Mouse (Mus musculus): ENCODE data around the gene Rpl6. TPM values are rescaled to one million over a fixed set of nuclear protein-coding genes. Genes with fewer than 3 reads are reported as not detected.
"Not testable (repeated sequence)": the region's sequence is repeated elsewhere in the genome, so short reads cannot be mapped to it uniquely, and the experiment has no call there.

Rpl6 gene
- total and polyA plus RNA-seq, 3 experiments, result 677 to 2,249 (median 1,317) TPM

DNA sequence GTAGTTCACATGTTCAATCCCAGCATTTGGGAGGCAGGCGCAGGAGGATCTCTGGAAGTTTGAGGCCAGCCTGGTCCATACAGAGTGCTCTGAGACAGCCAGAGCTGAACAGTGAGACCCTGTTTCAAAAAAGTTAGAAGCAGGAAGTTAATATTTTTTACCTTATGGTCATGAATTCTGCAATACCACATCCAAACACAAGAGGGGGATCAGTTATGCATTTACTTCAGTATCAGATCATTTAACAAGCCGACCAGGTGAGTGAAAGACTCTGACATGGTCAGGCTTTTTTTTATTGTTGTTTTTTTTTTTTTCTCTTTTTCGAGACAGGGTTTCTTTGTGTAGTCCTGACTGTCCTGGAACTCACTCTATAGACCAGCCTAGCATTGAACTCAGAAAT, 2.5 kb upstream of the Rpl6 start:
- ATAC-seq (ENCODE audit: extremely low read depth, insufficient number of reproducible peaks, low FRiP score, poor library complexity, severe bottlenecking), result 0 out of 2 replicates have a peak, but pooled peaks have one; percentile 12

DNA sequence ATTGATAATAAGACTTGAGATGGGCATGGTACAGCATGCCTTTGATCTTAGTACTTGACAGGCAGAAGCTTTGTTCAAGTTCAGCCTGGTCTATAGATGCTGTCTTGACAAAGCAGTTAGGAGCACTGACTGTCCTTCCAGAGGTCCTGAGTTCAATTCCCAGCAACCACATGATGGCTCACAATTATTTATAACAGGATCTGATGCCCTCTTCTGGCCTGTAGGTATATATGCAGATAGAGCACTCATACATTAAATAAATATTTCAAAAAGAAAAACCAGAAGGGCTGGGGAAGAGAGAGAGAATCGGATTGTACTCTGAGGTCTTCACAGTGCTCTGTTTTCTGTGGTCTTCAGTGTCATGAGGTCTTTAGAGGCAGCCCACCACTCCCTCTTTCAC, 1.8 kb upstream of the Rpl6 start:
- Histone ChIP-seq H3K4me3 (ENCODE audit: low read depth, low read length) (no peak overlapping the region), H3K9me3 (replicated peaks) (no peaks in the 10 kb centered on the region), H3K4me1 (ENCODE audit: insufficient read depth, low read depth, low read length) (peaks cover 43% of the 10 kb centered on the region), H3K36me3 (replicated peaks) (peaks cover 25% of the 10 kb centered on the region), H3K27me3 (ENCODE audit: insufficient read depth, low read length) (no peaks in the 10 kb centered on the region)
- DNase-seq (ENCODE audit: low spot score) (no peak), ATAC-seq (ENCODE audit: extremely low read depth, insufficient number of reproducible peaks, low FRiP score, poor library complexity, severe bottlenecking) (no peak)
- TF ChIP-seq GATA2 (IDR thresholded peaks at IDR 0.05; ENCODE audit: borderline replicate concordance, low read depth, low read length) (no peak), POLR2AphosphoS5 (IDR thresholded peaks at IDR 0.05; ENCODE audit: insufficient replicate concordance, low read depth, low read length) (no peak), TAL1 (conservative IDR thresholded peaks at IDR 0.05; ENCODE audit: low read depth, low read length) (no peak), GATA1 (IDR thresholded peaks at IDR 0.05; ENCODE audit: borderline replicate concordance, low read length) (no peak), CTCF (IDR thresholded peaks at IDR 0.05; ENCODE audit: low read depth, low read length) (no peak)

More for the DNA sequence above, 2.5 kb upstream of the Rpl6 start:
- no peaks in the 10 kb centered on the region for H3K9me3 ChIP-seq (replicated peaks)
- H3K4me1 ChIP-seq (ENCODE audit: insufficient read depth, low read depth, low read length), result peaks cover 42% of the 10 kb centered on the region
- H3K4me3 ChIP-seq (ENCODE audit: low read depth, low read length), result no peak overlapping the region
- H3K27me3 ChIP-seq (ENCODE audit: insufficient read depth, low read length), result no peaks in the 10 kb centered on the region
- TF ChIP-seq GATA2 (IDR thresholded peaks at IDR 0.05; ENCODE audit: borderline replicate concordance, low read depth, low read length) (no peak), TAL1 (conservative IDR thresholded peaks at IDR 0.05; ENCODE audit: low read depth, low read length) (no peak), CTCF (IDR thresholded peaks at IDR 0.05; ENCODE audit: low read depth, low read length) (peak; percentile 48), GATA1 (IDR thresholded peaks at IDR 0.05; ENCODE audit: borderline replicate concordance, low read length) (no peak)
- peaks cover 18% of the 10 kb centered on the region for H3K36me3 ChIP-seq (replicated peaks)
- DNase-seq (ENCODE audit: low spot score), result no peak

- not testable (repeated sequence) for H3K27me3 ChIP-seq (ENCODE audit: insufficient read depth, low read length); H3K9me3 ChIP-seq (replicated peaks); DNase-seq (ENCODE audit: low spot score); ATAC-seq (ENCODE audit: extremely low read depth, insufficient number of reproducible peaks, low FRiP score, poor library complexity, severe bottlenecking)
- Histone ChIP-seq H3K4me1 (ENCODE audit: insufficient read depth, low read depth, low read length) (peaks cover 52% of the 10 kb centered on the region), H3K36me3 (replicated peaks) (peaks cover 57% of the 10 kb centered on the region), H3K4me3 (ENCODE audit: low read depth, low read length) (peak overlapping the region; percentile 96)
These were observed 1.4 kb downstream of the Rpl6 start for GRCm38 (mm10) chr5:121205537-121206130.

GRCm38 (mm10) chr5:121206540-121206939, 2.3 kb downstream of the Rpl6 start:
- peaks cover 55% of the 10 kb centered on the region for H3K4me1 ChIP-seq (ENCODE audit: insufficient read depth, low read depth, low read length)
- ATAC-seq (ENCODE audit: extremely low read depth, insufficient number of reproducible peaks, low FRiP score, poor library complexity, severe bottlenecking), result no peak
- peaks cover 66% of the 10 kb centered on the region for H3K36me3 ChIP-seq (replicated peaks)
- H3K9me3 ChIP-seq (replicated peaks), result no peaks in the 10 kb centered on the region
- no peaks in the 10 kb centered on the region for H3K27me3 ChIP-seq (ENCODE audit: insufficient read depth, low read length)
- peak overlapping the region; percentile 96 for H3K4me3 ChIP-seq (ENCODE audit: low read depth, low read length)
- no peak for DNase-seq (ENCODE audit: low spot score)
- no peak for TF ChIP-seq GATA2 (IDR thresholded peaks at IDR 0.05; ENCODE audit: borderline replicate concordance, low read depth, low read length)
- no peak for TF ChIP-seq GATA1 (IDR thresholded peaks at IDR 0.05; ENCODE audit: borderline replicate concordance, low read length)
- no peak for TF ChIP-seq TAL1 (conservative IDR thresholded peaks at IDR 0.05; ENCODE audit: low read depth, low read length)
- no peak for TF ChIP-seq CTCF (IDR thresholded peaks at IDR 0.05; ENCODE audit: low read depth, low read length)
- no peak for TF ChIP-seq POLR2AphosphoS5 (IDR thresholded peaks at IDR 0.05; ENCODE audit: insufficient replicate concordance, low read depth, low read length)

DNA sequence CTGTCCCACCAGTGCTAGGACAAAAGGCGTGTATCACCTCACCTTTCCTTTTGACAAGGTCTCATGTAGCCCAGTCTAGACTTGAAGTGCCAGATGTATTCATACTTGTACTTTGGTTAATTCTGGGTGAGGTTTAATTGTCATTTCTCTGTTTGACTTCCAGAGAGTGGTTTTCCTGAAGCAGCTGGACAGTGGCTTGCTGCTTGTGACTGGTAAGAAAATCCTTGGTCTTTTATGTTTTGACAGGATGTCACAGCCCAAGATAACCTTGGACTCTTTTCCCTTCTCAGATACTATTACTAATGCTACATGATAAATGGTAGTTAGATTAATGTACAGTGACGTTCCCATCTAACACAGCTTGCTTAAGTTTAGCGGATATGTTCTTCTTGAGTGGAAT, 2.7 kb downstream of the Rpl6 start:
- TF ChIP-seq GATA1 (IDR thresholded peaks at IDR 0.05; ENCODE audit: borderline replicate concordance, low read length) (no peak), CTCF (IDR thresholded peaks at IDR 0.05; ENCODE audit: low read depth, low read length) (no peak), GATA2 (IDR thresholded peaks at IDR 0.05; ENCODE audit: borderline replicate concordance, low read depth, low read length) (no peak), TAL1 (conservative IDR thresholded peaks at IDR 0.05; ENCODE audit: low read depth, low read length) (no peak), POLR2AphosphoS5 (IDR thresholded peaks at IDR 0.05; ENCODE audit: insufficient replicate concordance, low read depth, low read length) (no peak)
- peaks cover 70% of the 10 kb centered on the region for H3K36me3 ChIP-seq (replicated peaks)
- DNase-seq (ENCODE audit: low spot score) (no peak), ATAC-seq (ENCODE audit: extremely low read depth, insufficient number of reproducible peaks, low FRiP score, poor library complexity, severe bottlenecking) (no peak)
- peak overlapping the region; percentile 96 for H3K4me3 ChIP-seq (ENCODE audit: low read depth, low read length)
- H3K27me3 ChIP-seq (ENCODE audit: insufficient read depth, low read length), result no peaks in the 10 kb centered on the region
- H3K4me1 ChIP-seq (ENCODE audit: insufficient read depth, low read depth, low read length), result peaks cover 55% of the 10 kb centered on the region
- H3K9me3 ChIP-seq (replicated peaks), result no peaks in the 10 kb centered on the region

GRCm38 (mm10) chr5:121209755-121210600, 5.7 kb downstream of the Rpl6 start:
- DNase-seq (ENCODE audit: low spot score) (no peak), ATAC-seq (ENCODE audit: extremely low read depth, insufficient number of reproducible peaks, low FRiP score, poor library complexity, severe bottlenecking) (no peak)
- TF ChIP-seq POLR2AphosphoS5 (IDR thresholded peaks at IDR 0.05; ENCODE audit: insufficient replicate concordance, low read depth, low read length) (no peak), GATA2 (IDR thresholded peaks at IDR 0.05; ENCODE audit: borderline replicate concordance, low read depth, low read length) (no peak), CTCF (IDR thresholded peaks at IDR 0.05; ENCODE audit: low read depth, low read length) (no peak), TAL1 (conservative IDR thresholded peaks at IDR 0.05; ENCODE audit: low read depth, low read length) (no peak), GATA1 (IDR thresholded peaks at IDR 0.05; ENCODE audit: borderline replicate concordance, low read length) (no peak)
- peaks cover 81% of the 10 kb centered on the region for H3K36me3 ChIP-seq (replicated peaks)
- H3K4me1 ChIP-seq (ENCODE audit: insufficient read depth, low read depth, low read length), result peaks cover 54% of the 10 kb centered on the region
- no peak overlapping the region; the same call in 1 of the 2 replicates for H3K4me3 ChIP-seq (ENCODE audit: low read depth, low read length)
- no peaks in the 10 kb centered on the region for H3K9me3 ChIP-seq (replicated peaks)
- no peaks in the 10 kb centered on the region for H3K27me3 ChIP-seq (ENCODE audit: insufficient read depth, low read length)

Measured in G1E (cell line).